Mouse (Mus musculus) heart, adult 2 months (tissue): ENCODE data around the gene Arhgap29.

Source experiments
- CTCF ChIP-seq: fragments of 200-600 bp; IDR thresholded peaks from 2 replicates; pipeline ENCODE4 v1.8.1; 2022; ENCODE audit warnings: antibody characterized with exemption, mild to moderate bottlenecking, moderate library complexity
- EP300 ChIP-seq: fragments of 200-500 bp; IDR thresholded peaks from 2 replicates; pipeline ENCODE4 v1.6.1; 2011; ENCODE audit warnings: low read depth, low read length, control low read depth; ENCODE audit not compliant: insufficient read depth
- POLR2A ChIP-seq: fragments of 200-500 bp; IDR thresholded peaks from 2 replicates; pipeline ENCODE4 v1.6.1; 2011; ENCODE audit warnings: mild to moderate bottlenecking, low read depth, low read length, control low read depth; ENCODE audit not compliant: insufficient read depth

DNA sequence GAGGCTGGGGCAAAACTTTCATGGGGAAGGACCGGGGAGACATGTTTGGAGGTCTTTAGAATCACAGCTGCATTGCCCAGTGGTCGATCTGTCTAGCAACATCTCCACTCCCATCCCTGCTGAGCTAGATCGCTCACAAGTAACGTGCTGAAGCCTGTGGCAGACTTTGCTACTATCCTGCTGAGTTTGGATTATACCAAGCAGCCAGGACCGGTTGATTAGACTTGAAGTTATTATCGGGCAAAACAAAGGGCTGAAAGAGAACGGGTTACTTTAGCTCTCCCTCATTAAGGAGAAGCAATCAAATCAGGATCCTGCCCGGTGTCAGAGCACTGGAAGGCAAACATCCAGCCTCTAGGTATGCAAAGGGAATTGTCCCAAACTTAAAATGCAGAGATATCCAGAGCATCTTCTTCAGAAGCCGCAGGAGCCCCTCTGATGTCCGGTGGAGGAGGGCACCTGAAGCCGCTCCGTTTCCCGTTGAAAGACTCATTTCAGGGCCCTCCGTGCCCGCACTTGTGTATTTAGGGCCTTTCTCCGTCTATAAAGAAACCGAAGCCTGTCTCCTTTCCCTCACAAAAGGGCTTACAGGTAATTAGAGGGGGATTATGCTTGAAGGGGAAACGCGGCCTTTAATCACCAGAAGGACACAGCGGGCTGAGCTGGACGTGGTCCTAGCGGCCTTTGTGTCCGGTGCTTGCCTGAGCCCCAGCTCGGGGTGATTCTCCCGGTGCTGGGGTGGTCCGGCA is 91.6 kb downstream of the Arhgap29 start, which contains the start of gene Abca4:
- TF ChIP-seq POLR2A = no peak
- no peak for TF ChIP-seq CTCF
- no peak for TF ChIP-seq EP300
